Mouse (Mus musculus) CD4-positive, CD25-positive, alpha-beta regulatory T cell, adult 2 months (primary cell): ENCODE measurements around the gene Zar1l.

Source experiments
- DNase-seq: peaks from one replicate; pipeline ENCODE4 v3.0.0-alpha.2; 2012; ENCODE audit warnings: low read depth, low spot score

Zar1l gene

GRCm38 (mm10) chr5:150485198-150485597, 32.8 kb downstream of the Zar1l start:
- DNase-seq, result peak; percentile 65

- DNase-seq, result no peak
Measured at GRCm38 (mm10) chr5:150478612-150479011, 39.4 kb downstream of the Zar1l start.

- DNase-seq, result no peak
Measured at GRCm38 (mm10) chr5:150477364-150477763, 40.6 kb downstream of the Zar1l start.

GRCm38 (mm10) chr5:150468431-150468830, 49.5 kb downstream of the Zar1l start:
- peak; percentile 19 for DNase-seq

GRCm38 (mm10) chr5:150466132-150466531, 51.8 kb downstream of the Zar1l start:
- no peak for DNase-seq

GRCm38 (mm10) chr5:150465218-150465617, 52.7 kb downstream of the Zar1l start:
- no peak for DNase-seq

- DNase-seq, result no peak
Measured at GRCm38 (mm10) chr5:150464721-150465120, 53.2 kb downstream of the Zar1l start.

- peak; percentile 34 for DNase-seq
Measured at GRCm38 (mm10) chr5:150459801-150460200, 58.2 kb downstream of the Zar1l start.

GRCm38 (mm10) chr5:150457904-150458739, 59.8 kb downstream of the Zar1l start:
- DNase-seq, result peak; percentile 48

GRCm38 (mm10) chr5:150457165-150457903, 60.6 kb downstream of the Zar1l start:
- peak; percentile 13 for DNase-seq
